Mouse (Mus musculus): ENCODE results near the gene Ube4b.

Ube4b gene

DNA sequence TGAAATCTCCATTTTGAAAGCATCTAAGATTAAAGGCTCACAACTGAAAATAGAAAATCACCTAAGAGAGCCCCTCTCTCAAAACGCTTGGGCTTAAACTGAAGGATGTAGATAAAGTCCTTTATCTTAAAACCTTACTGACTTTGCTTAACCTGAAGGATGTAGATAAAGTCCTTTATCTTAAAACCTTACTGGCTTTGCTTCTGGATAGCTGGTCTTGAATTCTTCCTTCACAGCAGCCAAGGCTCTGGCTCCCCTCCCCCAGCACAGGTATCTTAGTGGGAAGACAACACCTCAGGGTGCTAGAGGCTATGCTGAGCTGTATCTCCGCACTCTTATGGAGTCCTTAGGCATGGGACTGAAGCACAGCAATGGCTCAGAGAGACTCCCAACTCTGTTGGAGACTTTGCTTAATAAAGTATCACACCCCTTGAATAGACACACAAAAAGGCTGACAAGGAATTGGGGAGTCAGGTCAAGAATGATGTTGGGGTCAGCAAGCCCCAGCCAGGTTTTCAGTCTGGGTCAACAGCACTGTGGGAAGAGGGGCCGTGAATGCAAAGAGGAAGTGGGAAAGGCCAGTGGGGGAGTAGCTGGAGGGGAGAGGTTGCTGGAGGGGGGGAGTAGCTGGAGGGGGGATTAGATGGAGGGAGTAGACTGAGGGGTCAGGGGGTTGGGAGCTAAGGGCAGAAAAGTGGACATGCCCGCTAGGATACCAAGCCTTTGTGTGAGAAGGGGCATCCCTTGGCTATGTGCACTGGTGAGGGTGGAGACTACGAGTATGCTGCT, 86.9 kb downstream of the Ube4b start:
- no peak for DNase-seq (ENCODE audit: low read depth, low spot score)

DNA sequence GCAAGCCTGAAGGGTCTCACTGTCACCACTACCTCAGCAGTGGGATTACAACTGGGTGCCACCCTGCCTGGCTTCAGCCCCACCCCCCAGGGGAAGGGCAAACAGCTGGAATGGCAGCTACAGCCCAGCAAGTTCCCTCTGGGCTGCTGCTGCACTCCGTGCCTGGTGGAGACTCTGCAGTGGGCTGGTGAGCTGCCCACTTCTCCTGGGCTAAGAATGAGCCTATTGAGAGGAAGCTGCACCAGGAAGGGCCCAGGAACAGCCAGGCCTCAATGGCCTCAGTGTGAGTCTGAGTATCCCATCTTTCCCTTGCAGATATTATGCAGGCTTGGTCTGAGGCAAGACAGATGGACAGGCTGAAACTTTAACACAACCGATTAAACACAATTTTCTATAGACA, 88.4 kb downstream of the Ube4b start:
- no peak for DNase-seq (ENCODE audit: low read depth, low spot score)

DNA sequence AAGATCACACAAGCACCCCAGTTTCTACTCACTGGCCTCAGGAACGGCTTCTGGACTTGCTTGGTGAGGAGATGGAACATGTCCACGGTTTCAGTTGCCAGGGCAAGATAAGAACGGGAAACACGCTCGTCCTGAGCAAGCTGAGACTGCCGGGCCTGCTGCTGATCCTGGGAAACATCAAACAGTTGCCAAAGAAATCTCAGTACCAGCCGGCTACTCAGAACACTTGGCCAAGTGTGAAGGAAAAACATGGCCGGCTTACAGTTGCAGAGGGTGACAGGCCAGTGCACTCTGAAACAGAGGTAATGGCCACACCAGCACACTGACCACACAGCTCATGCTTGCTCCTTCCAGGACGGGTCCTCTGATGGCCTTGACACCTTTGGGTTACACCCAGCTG, 89.2 kb downstream of the Ube4b start:
- DNase-seq (ENCODE audit: low read depth, low spot score): no peak

DNA sequence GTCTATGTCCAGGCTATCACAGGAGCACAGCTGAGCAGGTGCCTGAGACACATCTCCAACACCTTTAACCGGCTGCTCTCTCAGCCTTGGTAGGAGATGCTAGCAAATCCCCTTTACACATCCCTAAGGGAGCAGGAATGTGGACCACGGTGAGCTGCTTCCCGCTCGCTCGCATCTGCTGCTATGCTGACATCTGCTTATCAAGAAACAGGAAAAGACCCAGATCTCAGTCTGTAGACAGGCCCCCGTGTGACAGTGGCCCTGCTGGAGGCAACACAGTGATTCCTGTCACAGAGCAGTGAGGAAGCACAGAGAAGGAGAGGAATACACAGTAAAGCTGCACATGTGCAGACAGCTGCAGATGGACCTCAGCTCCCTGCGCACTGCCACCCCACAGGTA, 90.2 kb downstream of the Ube4b start:
- DNase-seq (ENCODE audit: low read depth, low spot score): no peak

DNA sequence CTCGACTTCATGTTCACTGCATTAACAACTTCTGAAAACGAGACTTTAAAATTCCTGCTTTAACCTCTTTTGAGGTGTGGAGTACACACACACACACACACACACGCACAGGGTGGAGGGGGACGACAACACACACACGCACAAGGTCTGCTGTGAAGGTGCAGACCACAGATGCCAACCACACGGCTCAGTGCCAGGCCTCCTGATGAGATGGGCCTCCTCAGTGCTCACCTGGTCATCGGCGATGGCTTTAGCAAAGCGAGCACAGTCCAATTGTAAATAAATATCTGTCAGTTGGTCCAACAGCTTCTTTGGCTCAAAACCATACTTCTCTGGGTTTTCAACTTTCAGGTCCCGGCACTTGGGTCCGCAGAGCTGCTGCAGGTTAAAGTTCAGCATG, 91.7 kb downstream of the Ube4b start:
- DNase-seq (ENCODE audit: low read depth, low spot score): no peak

DNA sequence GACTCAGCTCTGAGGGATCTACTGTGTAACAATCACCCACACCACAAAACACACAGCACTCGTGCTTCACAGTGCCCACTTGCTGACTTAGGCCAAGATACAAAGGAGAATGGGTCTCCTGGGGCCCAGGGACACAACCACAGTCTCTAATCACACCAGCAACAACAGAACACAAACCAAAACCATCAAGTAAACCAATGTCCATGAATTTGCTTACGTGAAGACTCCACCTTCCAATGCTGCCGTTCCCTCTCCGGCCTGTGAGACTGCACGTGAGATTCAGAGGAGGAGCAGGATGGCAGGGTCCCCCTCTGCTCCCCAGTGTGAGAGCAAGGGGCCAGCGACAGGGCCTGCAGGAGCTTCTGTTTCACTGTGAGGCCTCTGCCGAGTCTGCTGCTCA, 93.8 kb downstream of the Ube4b start:
- DNase-seq (ENCODE audit: low read depth, low spot score): no peak

DNA sequence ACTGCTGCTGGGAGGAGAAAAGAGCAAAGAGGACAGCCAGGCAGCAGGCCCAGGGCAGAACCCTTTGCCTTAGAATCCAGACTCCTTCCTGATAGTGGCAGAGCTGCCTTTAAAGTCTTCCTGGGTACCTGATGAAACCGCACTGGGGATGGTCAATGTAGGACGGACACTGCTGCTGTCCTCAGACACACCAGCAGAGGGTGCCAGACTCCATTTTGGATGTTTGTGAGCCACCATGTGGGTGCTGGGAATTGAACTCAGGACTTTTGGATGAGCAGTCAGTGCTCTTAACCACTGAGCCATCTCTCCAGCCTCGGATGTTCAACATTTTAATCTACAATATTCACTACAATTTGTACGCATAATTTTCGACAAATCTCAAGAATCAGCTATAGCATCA, 96.1 kb downstream of the Ube4b start:
- DNase-seq (ENCODE audit: low read depth, low spot score): no peak

DNA sequence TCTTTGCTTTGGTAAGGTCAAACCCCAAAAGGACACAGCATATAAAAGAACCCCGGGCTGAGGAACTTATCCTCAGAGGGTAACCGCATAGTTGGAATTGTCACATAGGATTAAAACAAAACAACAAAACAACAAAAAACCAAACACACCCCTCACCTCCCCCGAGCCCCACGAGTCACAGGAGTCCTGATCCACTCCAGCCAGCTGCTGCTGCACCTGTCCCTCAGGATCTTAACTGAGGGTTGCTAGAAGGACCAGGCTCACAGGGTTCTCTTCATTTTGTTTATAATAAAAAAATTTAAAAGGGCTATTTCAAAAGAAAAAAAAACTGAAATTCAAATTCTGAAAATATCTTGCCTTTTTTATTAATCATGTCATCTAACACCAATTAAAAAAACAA, 97.8 kb downstream of the Ube4b start:
- no peak for DNase-seq (ENCODE audit: low read depth, low spot score)

DNA sequence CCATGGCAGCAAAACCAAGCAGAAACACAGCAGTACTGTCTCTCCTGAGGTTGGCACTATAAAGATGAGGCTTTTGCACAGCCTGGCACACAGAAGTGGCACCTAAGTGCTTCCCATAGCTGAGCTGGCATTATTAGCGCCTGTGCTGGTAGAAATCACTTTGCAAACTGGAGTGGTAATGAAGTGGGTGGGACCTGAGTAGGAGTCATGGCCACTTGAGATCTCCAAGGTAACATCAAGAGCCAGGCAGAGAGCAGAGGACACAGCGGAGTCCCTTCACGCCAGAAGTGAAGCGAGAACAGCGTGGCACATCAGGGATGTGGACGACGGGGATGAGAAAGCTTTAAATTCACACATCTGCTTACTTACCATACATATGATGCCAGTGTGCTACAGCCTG, 99.3 kb downstream of the Ube4b start:
- DNase-seq (ENCODE audit: low read depth, low spot score): no peak

DNA sequence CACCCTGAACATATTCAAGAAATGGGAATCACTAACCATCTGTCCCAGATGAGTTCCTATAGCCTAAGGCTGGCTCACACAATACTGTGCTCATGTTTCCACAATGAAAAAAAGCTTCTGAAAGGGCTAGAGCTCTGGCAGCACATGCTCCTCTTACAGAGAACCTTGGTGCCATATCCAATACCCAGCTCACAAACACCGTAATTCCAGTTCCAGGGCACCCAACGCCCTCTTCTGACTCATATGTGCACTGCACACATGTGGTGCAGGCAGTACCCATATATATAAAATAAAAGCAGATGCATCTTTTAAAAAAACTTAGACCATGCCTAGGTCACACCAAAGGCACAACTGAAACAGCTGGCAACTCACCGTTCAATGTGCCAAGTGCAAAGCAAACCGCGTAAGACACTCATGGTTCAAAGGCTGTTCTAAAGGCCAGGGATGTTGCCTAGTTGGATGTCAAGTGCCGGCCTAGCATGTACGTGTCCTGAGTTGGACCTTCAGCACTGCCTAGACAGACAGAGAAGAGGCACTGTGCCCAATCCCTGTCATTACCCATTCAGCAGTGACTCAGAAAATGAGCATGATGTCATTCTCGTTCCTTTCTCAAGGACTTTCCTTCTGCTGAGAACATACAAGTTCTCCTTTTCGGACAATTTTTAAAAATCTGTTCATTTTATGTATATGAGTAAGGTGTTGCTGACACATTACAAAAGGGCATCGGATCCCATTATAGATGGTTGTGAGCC, 101.0 kb downstream of the Ube4b start:
- no peak for DNase-seq (ENCODE audit: low read depth, low spot score)

DNA sequence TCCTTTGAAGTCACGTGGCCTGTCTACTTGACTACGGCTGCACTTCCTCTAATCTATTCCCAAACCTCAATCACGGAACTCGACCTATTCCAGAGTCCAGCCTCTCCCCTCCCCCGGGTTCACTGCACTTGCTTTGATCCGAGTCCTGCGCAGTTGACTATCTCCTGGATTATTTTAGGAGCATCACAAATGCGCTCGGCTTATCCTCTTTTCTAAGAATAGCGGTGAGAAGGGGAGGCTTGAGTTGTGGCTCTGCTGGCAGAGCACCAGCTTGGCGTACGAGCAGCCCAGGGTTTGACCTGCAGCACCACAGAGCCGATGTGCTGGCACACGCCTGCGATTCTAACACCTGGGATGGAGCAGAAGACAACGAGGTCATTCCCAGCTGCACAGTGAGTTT, 102.8 kb downstream of the Ube4b start:
- DNase-seq (ENCODE audit: low read depth, low spot score): no peak

DNA sequence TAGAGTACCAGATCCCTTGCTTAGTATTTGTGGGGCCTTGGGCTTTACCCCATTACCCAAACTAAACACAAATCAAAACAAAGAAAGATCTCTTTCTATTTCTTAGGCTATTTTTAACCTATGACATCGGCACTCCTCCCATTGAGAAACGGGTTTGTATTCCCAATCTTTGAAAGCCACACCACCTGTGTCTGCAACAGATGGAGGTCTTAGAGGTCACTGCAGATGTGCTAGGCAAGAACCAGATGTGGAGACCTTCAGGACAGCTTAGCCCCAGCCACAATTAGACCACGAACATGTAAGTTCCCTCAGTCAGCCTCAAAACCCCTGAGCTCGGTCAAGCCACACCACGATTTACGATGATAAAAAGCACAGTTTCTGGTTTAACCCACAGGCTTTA, 103.8 kb downstream of the Ube4b start:
- no peak for DNase-seq (ENCODE audit: low read depth, low spot score)

DNA sequence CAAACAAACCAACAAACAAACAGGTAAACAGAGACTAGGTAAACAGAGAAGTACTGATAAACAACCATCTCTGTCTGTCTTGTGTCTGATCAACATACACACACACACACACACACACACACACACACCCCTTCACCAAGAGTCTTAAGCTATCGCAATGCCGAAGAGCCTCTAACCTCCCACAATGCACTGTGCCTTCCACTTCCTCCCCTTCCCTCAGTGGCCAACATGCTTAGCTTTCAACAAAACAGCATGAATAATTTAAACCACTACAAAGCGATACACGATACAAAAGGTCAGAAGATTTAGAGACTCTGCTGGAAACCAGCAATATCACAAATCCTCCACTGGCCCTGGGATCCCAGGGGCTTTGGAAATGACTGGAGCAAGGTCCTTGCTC, 104.3 kb downstream of the Ube4b start:
- peak; percentile 59 for DNase-seq (ENCODE audit: low read depth, low spot score)

DNA sequence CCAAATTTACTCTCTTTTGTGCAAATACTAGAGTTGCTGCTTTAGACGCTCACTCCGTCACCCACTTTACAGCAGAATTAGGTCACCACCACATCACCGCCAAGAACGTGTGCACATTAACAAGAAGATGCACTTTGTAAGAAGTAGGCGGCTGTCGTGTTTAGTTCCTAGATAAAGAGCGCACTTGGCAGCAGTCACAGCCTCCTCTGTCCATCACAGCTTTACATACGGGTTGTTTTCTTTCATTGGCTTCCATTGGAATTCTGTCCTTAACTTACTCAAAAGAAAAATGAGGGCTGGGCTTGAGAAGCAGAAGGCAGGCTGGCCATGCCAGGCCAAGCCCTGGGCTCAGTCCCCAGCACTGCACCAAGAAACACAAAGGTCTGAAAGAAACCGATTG, 107.5 kb downstream of the Ube4b start:
- no peak for DNase-seq (ENCODE audit: low read depth, low spot score)

DNA sequence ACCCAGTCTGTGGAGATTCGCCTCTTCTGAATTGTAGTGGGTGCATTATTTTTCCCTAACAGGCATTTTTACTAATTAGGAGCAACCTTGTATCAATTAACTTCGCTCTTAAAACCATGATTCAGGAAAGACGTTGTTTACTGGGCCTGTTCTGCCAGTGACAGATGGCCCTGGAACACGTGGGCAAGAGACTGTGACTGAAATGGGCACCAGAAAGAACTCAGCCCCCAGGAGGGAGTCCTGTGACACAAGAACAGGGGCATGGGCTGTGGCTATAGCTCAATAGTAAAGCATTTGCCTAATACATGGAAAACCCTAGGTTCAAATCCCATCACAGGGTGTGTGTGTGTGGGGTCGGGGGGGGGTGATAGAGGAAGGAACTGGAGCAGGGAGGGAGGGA, 109.2 kb downstream of the Ube4b start:
- DNase-seq (ENCODE audit: low read depth, low spot score): no peak

DNA sequence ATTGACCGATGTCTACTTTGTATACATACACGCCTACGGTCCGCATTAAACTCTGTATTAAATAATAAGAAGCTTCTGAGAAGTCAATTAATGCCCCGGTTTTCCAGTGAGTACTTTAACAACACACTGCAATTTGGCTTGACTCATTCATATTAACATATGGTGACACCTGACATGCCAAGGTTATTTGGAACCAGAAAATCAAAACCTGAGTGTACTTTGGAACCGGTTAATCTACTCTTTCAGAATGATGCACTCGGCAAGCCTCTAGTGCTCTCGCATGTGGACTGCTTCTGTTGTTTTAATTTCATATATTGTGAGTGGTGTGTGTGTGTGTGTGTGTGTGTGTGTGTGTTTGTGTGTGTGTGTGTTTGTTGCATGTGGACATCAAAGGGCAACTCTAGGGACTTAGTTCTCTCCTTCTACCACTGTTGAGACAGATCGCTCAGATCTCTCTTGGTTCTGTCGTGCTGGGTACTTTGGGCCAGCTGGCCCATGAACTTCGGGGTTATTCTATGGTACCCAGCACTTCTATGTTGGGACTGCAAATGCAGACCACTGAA, 112.2 kb downstream of the Ube4b start:
- no peak for DNase-seq (ENCODE audit: low read depth, low spot score)

DNA sequence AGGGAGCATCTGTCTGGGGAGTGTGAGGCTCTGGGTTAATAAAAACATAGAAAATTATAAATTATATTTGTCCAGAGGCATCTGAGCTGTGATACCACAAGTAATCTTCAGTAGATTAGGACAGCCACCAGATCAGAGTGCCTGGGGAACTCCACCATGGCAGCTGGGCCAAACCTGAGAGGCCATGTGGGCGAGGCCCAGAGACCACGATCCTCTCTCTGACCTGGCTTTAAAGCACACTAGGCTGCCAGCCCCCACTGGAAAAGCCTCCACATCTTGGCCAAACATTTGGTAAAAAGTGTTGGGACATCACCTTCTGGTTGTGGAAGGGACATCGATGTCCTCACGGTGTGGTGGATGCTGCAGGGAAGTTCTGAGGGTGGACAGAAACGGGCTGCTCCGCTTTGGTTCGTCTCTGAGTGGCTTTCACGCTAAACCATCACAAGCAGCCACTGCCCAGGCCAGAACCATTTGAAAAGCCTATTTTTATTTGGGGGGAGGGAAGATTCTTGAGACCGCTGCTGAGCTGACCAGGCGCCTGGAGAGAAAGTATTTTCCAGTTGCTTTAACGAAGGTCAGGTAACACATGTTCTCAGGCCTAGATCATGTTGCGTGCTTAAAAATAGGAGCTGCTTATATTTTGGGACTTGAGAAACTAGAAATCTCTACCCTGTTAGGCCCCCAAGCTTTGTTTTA, 112.8 kb downstream of the Ube4b start:
- no peak for DNase-seq (ENCODE audit: low read depth, low spot score)

DNA sequence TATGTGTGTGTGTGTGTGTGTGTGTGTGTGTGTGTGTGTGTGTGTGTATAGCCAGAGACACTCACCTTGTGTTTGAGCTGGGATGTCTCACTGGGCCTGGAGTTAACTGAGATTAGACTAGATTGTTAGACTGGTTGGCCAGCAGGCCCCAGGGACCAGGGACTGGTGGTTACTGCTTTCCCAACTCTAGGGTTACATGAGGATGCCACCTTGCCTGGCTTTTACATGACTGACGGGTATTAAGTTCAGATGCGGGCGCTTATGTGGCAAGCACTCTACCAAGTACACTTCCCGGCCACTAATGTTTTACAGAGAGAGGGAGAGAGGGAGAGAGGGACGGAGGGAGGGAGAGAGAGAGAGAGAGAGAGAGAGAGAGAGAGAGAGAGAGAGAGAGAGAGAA, 114.6 kb downstream of the Ube4b start:
- DNase-seq (ENCODE audit: low read depth, low spot score): no peak

DNA sequence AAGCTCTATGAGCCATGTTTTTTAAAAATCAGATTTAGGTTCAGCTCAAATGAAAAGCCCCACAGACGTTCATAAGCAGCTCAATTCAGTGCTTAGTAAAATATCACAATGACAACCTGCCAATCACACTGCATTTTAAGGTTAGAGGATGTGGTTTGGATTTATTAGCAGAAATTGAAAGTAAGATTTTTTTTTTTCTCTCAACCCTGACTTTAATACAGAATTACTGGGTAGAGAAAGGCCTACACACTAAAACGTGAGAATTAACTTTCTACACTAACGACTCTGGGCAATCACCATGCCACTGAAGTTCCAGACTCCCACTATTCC, 118.1 kb downstream of the Ube4b start:
- DNase-seq (ENCODE audit: low read depth, low spot score): no peak

DNA sequence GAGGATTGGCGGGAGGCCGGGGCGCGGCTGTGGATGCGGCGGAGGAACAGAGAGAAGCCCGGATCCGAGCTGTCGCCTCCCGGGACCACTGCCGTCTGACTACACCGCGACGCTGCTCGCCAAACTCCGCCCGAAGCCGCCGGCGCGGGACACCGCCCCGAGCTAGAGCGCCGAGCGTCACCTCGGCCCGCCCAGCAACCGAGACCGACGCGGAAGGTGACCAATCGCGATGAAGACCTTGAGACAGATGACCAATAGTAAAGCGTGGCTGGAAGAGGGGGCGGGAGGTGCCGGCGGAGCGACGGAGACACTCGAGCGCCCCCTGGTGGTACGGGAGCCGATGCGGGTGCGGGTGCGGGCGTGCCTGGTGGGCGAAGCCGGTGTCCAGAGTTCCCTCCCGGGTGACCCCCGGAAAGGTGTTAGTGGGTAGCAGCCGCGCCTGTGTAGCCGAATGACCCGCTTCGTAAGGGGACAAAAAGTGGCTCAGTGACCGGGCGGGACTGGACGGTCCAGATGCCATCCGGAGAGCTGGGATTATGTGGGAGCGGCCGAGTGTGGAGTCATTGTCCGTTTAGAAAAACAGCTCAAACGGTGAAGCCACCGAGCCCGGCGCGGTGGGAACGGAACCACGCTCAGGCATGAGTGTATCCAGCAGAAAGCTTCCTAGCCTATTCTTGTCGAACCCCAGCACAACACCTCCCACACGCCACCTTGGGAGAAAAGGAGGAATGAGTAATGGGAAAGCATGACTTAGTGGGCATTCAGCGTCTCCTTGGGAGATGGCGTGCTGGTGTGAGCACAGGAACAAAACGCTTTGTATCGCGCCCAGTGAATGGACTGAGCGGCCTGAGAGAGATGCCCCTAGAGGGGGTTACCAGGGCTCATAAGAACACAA, 118.7 kb downstream of the Ube4b start, which contains the start of gene Kif1b:
Gene Kif1b (minus strand): TSS at position 98 of the 895 bp plus-strand sequence.
- peak; percentile 97 for DNase-seq (ENCODE audit: low read depth, low spot score)
